Mouse (Mus musculus): ENCODE results near the gene Pgr15l. TPM values are rescaled to one million over a fixed set of nuclear protein-coding genes. Genes with fewer than 3 reads are reported as not detected.

The Pgr15l gene
- polyA plus RNA-seq (2015; fragmentation: Nextera tagmentation; extraction: Ambion mirVana), result not detected in 2 replicates

DNA sequence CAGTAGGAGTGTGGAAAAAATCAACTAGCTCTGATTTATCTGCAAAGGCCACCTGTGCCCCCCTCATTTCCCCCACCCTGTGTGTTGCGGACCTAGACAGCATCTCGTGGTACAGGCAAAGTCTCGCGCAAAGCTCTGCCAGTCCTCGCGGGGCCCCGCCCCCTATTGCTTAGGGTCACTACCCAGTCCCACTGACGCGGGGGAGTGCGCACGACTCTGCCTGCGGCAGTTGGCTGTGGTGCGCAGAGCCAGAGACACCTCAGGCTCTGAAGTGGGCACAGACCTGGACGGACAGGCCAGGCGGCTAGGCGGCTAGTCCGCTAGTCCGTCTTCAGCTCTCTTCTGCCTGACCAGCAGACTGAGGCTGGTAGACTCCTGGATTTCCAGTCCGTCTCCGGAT is at the start of gene Pgr15l:
Pgr15l (plus strand) TSS at position 228 of the 400 bp plus-strand sequence.
- H3K9me3 ChIP-seq (ENCODE audit: control insufficient read depth, low read length), result no peaks in the 10 kb centered on the region
- ATAC-seq, result no peak
- H3K36me3 ChIP-seq (ENCODE audit: control insufficient read depth, insufficient read depth, low read length), result no peaks in the 10 kb centered on the region
- H3K4me3 ChIP-seq (ENCODE audit: low read length), result no peak within 1 kb of the TSS
- no peaks in the 10 kb centered on the region for H3K4me1 ChIP-seq (ENCODE audit: control insufficient read depth, insufficient read depth, low read length)
- H3K27me3 ChIP-seq (replicated peaks; ENCODE audit: control insufficient read depth, insufficient read depth, low read length), result 0 out of 2 replicates have a peak, but pooled peaks cover 3% of the 10 kb centered on the region
- no peak within 1 kb of the TSS for H3K4me2 ChIP-seq (ENCODE audit: low read depth, low read length)
- H3K9ac ChIP-seq (ENCODE audit: low read depth, low read length), result no peak within 1 kb of the TSS
- no peak within 1 kb of the TSS for H3K27ac ChIP-seq (ENCODE audit: low read length)
- 20% methylated on average over 18 of the region's 20 CpGs for WGBS

GRCm38 (mm10) chrX:97027540-97027939 is 44.9 kb upstream of the Pgr15l start:
- no peak overlapping the region for H3K9ac ChIP-seq (ENCODE audit: low read depth, low read length)
- no peak overlapping the region for H3K27ac ChIP-seq (ENCODE audit: low read length)
- no peak overlapping the region for H3K4me3 ChIP-seq (ENCODE audit: low read length)
- H3K4me2 ChIP-seq (ENCODE audit: low read depth, low read length), result no peak overlapping the region
- ATAC-seq, result no peak
- no peaks in the 10 kb centered on the region for H3K9me3 ChIP-seq (ENCODE audit: control insufficient read depth, low read length)
- no peaks in the 10 kb centered on the region for H3K4me1 ChIP-seq (ENCODE audit: control insufficient read depth, insufficient read depth, low read length)
- no peaks in the 10 kb centered on the region for H3K27me3 ChIP-seq (replicated peaks; ENCODE audit: control insufficient read depth, insufficient read depth, low read length)
- no peaks in the 10 kb centered on the region for H3K36me3 ChIP-seq (ENCODE audit: control insufficient read depth, insufficient read depth, low read length)

DNA sequence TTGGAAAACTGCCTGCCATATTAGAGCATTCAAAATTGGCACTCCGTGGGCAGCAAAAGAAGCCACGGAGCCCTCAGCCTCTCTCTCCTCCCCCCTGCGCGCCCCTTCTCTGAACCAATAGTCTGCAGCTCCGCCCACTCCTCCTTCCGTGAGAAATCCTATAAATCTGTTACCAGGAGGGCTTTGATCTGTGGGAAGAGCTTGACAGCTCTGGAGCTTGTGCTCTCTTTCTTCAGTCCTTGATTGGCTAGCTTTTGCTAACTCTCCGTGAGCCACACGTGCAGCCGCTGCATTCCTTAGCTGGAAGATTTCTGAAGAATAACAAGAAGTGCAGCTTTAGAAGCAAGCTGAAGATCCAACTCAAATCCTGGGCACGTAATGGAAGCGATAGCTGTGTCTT is 2.6 kb upstream of the Pgr15l start:
- Histone ChIP-seq H3K27ac (ENCODE audit: low read length) (no peak overlapping the region), H3K9ac (ENCODE audit: low read depth, low read length) (no peak overlapping the region), H3K9me3 (ENCODE audit: control insufficient read depth, low read length) (no peaks in the 10 kb centered on the region), H3K4me1 (ENCODE audit: control insufficient read depth, insufficient read depth, low read length) (no peaks in the 10 kb centered on the region), H3K4me2 (ENCODE audit: low read depth, low read length) (no peak overlapping the region), H3K27me3 (replicated peaks; ENCODE audit: control insufficient read depth, insufficient read depth, low read length) (0 out of 2 replicates have a peak, but pooled peaks cover 3% of the 10 kb centered on the region), H3K4me3 (ENCODE audit: low read length) (no peak overlapping the region), H3K36me3 (ENCODE audit: control insufficient read depth, insufficient read depth, low read length) (no peaks in the 10 kb centered on the region)
- 15% methylated on average over 11 of the region's 11 CpGs for WGBS
- ATAC-seq, result no peak
